Mouse (Mus musculus) limb, embryonic 14.5 days (tissue): Measurements from ENCODE around the gene 5730522E02Rik. TPM values are rescaled to one million over a fixed set of nuclear protein-coding genes. Genes with fewer than 3 reads are reported as not detected.

Source experiments
- ATAC-seq: fragments of 200-750 bp; cut with Nextera tagmentation; 2 replicates; pipeline ENCODE4 v1.8.0; 2017; ENCODE audit warnings: low read depth, moderate number of reproducible peaks, moderate TSS enrichment; ENCODE audit not compliant: low FRiP score
- DNase-seq: peaks from one replicate; pipeline ENCODE4 v3.0.0-alpha.2; 2015; ENCODE audit warnings: low spot score
- H3K27ac ChIP-seq: fragments of 300-500 bp; sonication (generic); replicated peaks from 2 replicates; pipeline ENCODE4 v1.5.1; 2014; ENCODE audit warnings: low read depth, mild to moderate bottlenecking, low read length, moderate library complexity, mixed read lengths
- H3K27me3 ChIP-seq: fragments of 300-500 bp; sonication (generic); 2 replicates; pipeline ENCODE4 v1.6.1; 2014; ENCODE audit warnings: low read length, mixed read lengths; ENCODE audit not compliant: control insufficient read depth, insufficient read depth
- H3K36me3 ChIP-seq: fragments of 300-500 bp; sonication (generic); 2 replicates; pipeline ENCODE4 v1.6.1; 2014; ENCODE audit warnings: mild to moderate bottlenecking, low read length, moderate library complexity, mixed read lengths; ENCODE audit not compliant: control insufficient read depth, insufficient read depth
- H3K4me1 ChIP-seq: fragments of 300-500 bp; sonication (generic); 2 replicates; pipeline ENCODE4 v1.6.1; 2014; ENCODE audit warnings: antibody characterized with exemption, low read length, mixed read lengths; ENCODE audit not compliant: control insufficient read depth, insufficient read depth
- H3K4me2 ChIP-seq: fragments of 300-500 bp; sonication (generic); replicated peaks from 2 replicates; pipeline ENCODE4 v1.6.1; 2014; ENCODE audit warnings: low read depth, mild to moderate bottlenecking, low read length, moderate library complexity; ENCODE audit not compliant: severe bottlenecking
- H3K4me3 ChIP-seq: fragments of 300-500 bp; sonication (generic); replicated peaks from 2 replicates; pipeline ENCODE4 v1.5.1; 2014; ENCODE audit warnings: low read length
- H3K9ac ChIP-seq: fragments of 300-500 bp; sonication (generic); 2 replicates; pipeline ENCODE4 v1.6.1; 2014; ENCODE audit warnings: mild to moderate bottlenecking, low read depth, low read length, moderate library complexity; ENCODE audit not compliant: severe bottlenecking
- H3K9me3 ChIP-seq: fragments of 300-500 bp; sonication (generic); 2 replicates; pipeline ENCODE4 v1.6.1; 2016; ENCODE audit warnings: low read length; ENCODE audit not compliant: control insufficient read depth
- POLR2A ChIP-seq: fragments of 200-500 bp; IDR thresholded peaks from 2 replicates; pipeline ENCODE4 v1.8.0; 2012; ENCODE audit warnings: inconsistent platforms, mild to moderate bottlenecking, moderate library complexity, borderline replicate concordance; ENCODE audit not compliant: insufficient read depth, insufficient read length; ENCODE audit errors: extremely low read depth
- WGBS: fragments of 180-500 bp; shearing (Covaris S2); extraction: QIAGEN DNeasy Blood & Tissue Kit; methylation state at CpG from one replicate; pipeline ENCODE4 v1.1.7; 2014; 5-methylcytosine and 5-hydroxymethylcytosine counted together
- polyA plus RNA-seq, 2 experiments: library from polyadenylated mRNA; depleted of rRNA in 1 of 2; stranded (reverse) in 1 of 2; unstranded in 1 of 2; fragments of >200 nt; fragmentation: Nextera tagmentation in 1 of 2; extraction: Ambion mirVana in 1 of 2; gene quantifications; 2 replicates each; pipeline versions ENCODE4 v1.2.1 to v1.2.3; 2012 to 2014

5730522E02Rik gene
- polyA plus RNA-seq, 2 experiments: 4.2 to 4.3 TPM

DNA sequence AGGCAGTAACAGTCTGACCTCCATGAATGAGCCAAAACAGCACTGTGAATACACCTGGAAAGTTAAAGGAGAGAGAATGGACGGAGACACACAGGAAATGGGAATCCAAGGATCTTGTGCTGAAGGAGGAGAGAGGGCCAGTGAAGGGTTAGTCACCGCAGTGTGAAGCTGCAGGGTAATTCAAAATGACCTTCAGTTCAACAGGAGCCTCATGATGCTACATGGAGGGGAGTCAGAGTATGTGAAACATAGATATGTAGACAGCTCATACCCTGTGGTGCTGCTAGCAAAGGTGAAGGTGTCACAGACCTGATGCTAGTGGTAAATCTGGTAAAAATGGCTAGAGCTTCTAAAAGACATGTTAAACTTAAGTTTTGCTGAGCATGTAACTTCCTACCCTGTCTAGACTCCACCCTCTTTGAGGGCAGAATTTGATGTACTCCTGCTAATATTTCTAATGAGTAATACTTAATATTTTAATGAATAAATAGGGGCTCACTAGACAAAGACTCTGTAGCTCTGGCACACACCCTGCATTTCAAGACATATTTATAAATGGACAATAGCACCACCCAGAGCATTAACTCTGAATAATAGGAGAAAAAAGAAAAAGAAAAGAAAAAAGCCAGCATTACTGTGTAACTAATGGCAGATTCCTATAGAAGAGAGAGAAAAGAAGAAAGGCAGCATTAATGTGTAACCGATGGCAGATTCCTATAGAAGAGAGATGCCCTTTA lies 23.2 kb downstream of the 5730522E02Rik start:
- TF ChIP-seq POLR2A: no peak
- whole genome bisulfite sequencing: 85% methylated on average over 3 of the region's 3 CpGs
- no peaks in the 10 kb centered on the region for H3K4me1 ChIP-seq
- H3K4me2 ChIP-seq: no peak overlapping the region
- H3K27me3 ChIP-seq: no peaks in the 10 kb centered on the region
- DNase-seq (no peak), ATAC-seq (no peak)
- H3K27ac ChIP-seq: no peak overlapping the region
- H3K4me3 ChIP-seq: no peak overlapping the region
- H3K36me3 ChIP-seq: no peaks in the 10 kb centered on the region
- H3K9ac ChIP-seq: no peak overlapping the region
- H3K9me3 ChIP-seq: no peaks in the 10 kb centered on the region

DNA sequence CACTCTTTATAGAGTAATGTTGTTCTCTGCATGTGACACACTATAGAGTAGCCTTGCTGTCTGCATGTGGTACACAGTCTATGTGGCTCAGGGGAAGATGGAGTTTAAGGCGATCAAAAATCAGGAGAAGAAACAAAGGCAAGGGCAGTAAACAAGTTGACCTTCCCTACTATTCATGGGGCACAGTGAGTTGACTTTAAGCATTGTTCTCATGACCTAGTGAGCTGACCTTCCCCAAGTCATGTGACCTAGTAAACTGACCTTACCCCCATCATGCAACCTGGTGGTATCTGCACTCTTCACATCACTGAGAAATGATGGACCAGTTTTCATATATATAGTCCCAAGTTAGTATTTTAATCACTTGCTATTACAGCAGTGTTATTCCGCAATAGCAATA lies 40.0 kb downstream of the 5730522E02Rik start:
- no peaks in the 10 kb centered on the region for H3K27me3 ChIP-seq
- TF ChIP-seq POLR2A: no peak
- no peak overlapping the region for H3K4me2 ChIP-seq
- H3K36me3 ChIP-seq: no peaks in the 10 kb centered on the region
- no peak overlapping the region for H3K9ac ChIP-seq
- ATAC-seq (no peak), DNase-seq (no peak)
- WGBS: 94% methylated on average over 2 of the region's 2 CpGs
- no peaks in the 10 kb centered on the region for H3K4me1 ChIP-seq
- H3K4me3 ChIP-seq: no peak overlapping the region
- H3K9me3 ChIP-seq: no peaks in the 10 kb centered on the region
- no peak overlapping the region for H3K27ac ChIP-seq

DNA sequence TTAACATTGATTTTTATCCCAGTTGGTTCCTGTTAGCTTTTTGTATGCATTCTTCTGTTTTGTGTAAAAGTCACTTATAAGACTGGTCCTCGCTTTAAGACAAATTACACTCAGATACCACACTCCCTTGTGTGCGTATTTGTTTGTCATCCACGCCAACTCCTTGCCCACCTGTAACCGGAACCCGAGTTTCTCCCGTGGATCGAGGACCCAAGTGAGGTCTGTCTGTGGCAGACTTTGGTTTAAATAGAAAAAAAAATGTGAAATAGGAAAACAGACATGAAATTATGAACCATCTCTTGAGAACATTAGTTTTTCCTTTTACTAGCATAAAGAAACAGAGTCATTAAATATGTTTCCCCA lies 43.0 kb downstream of the 5730522E02Rik start:
- no peaks in the 10 kb centered on the region for H3K27me3 ChIP-seq
- H3K4me3 ChIP-seq: no peak overlapping the region
- H3K36me3 ChIP-seq: no peaks in the 10 kb centered on the region
- no peak overlapping the region for H3K9ac ChIP-seq
- DNase-seq (no peak), ATAC-seq (no peak)
- TF ChIP-seq POLR2A: no peak
- no peak overlapping the region for H3K27ac ChIP-seq
- 90% methylated on average over 7 of the region's 7 CpGs for WGBS
- no peaks in the 10 kb centered on the region for H3K9me3 ChIP-seq
- H3K4me2 ChIP-seq: no peak overlapping the region
- no peaks in the 10 kb centered on the region for H3K4me1 ChIP-seq

DNA sequence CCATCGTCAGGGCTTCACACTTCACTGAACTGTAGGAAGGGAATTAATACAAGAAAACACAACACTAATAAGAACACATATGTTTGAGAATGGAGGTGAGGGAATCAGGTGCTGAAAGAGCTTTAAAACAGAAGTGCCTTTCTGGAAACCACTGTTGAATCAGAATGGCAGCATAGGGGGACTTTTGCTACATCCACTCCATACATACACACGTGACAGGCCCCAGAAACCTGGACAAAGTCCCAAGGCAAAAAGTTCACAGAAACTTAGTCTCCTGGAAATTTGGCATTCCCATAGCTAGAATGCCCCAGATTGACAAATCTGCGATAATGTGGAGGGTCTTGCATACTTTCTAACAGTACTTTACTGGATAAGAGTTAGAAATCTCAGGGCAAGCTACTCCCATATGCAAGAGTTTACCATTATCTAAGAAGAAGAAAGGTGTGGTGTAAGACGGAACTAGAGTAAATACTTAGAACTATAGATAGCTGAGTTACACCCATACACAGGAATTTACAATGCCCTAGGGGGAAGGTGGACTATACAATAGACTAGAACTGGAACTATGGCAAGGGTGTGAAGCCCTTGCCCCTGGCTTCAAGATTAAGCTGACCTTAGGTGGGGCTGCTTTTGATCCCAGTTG lies 43.5 kb downstream of the 5730522E02Rik start:
- Histone ChIP-seq H3K36me3 (no peaks in the 10 kb centered on the region), H3K4me1 (no peaks in the 10 kb centered on the region), H3K4me2 (no peak overlapping the region), H3K9me3 (no peaks in the 10 kb centered on the region), H3K9ac (no peak overlapping the region), H3K4me3 (no peak overlapping the region), H3K27ac (no peak overlapping the region), H3K27me3 (no peaks in the 10 kb centered on the region)
- DNase-seq (no peak), ATAC-seq (no peak)
- 74% methylated on average over 4 of the region's 4 CpGs for WGBS
- TF ChIP-seq POLR2A: no peak

DNA sequence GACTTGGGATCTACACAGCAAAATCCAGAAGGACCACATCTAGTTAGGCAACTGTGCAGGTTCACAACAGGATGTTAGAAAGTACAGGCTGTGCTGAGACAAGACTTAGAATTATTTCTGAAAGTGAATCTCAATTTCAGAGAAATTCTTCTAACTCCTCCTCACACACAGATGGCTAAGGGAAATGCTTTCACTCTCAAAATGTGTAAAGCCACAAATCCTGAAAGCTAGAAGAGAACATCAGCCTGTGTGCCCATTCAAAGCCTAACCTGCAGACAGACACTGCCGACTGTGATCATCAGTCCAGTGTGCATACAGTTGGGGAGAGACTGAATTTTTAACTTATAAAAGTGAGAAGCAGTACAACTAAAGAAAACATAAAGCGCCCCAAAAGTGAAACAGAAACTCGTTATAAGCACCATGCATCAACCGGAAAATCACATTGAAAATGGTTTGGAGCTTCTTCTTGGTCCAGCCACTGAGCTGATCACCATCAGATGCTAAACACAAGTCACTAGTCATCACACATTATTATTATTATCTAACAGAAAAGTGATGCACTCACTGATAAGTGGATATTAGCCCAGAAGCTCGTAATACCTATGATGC lies 45.8 kb downstream of the 5730522E02Rik start:
- Histone ChIP-seq H3K4me3 (no peak overlapping the region), H3K4me2 (no peak overlapping the region), H3K36me3 (no peaks in the 10 kb centered on the region), H3K27ac (no peak overlapping the region), H3K9me3 (no peaks in the 10 kb centered on the region), H3K4me1 (no peaks in the 10 kb centered on the region), H3K27me3 (no peaks in the 10 kb centered on the region), H3K9ac (no peak overlapping the region)
- 90% methylated on average over 5 of the region's 5 CpGs for WGBS
- no peak for TF ChIP-seq POLR2A
- no peak for ATAC-seq
- no peak for DNase-seq
